Mouse (Mus musculus) cerebellum, adult 11 months (tissue): ENCODE results near the gene Lrrc42.

Source experiments
- DNase-seq: peaks from one replicate; pipeline ENCODE4 v3.0.0; 2022

Gene Lrrc42

DNA sequence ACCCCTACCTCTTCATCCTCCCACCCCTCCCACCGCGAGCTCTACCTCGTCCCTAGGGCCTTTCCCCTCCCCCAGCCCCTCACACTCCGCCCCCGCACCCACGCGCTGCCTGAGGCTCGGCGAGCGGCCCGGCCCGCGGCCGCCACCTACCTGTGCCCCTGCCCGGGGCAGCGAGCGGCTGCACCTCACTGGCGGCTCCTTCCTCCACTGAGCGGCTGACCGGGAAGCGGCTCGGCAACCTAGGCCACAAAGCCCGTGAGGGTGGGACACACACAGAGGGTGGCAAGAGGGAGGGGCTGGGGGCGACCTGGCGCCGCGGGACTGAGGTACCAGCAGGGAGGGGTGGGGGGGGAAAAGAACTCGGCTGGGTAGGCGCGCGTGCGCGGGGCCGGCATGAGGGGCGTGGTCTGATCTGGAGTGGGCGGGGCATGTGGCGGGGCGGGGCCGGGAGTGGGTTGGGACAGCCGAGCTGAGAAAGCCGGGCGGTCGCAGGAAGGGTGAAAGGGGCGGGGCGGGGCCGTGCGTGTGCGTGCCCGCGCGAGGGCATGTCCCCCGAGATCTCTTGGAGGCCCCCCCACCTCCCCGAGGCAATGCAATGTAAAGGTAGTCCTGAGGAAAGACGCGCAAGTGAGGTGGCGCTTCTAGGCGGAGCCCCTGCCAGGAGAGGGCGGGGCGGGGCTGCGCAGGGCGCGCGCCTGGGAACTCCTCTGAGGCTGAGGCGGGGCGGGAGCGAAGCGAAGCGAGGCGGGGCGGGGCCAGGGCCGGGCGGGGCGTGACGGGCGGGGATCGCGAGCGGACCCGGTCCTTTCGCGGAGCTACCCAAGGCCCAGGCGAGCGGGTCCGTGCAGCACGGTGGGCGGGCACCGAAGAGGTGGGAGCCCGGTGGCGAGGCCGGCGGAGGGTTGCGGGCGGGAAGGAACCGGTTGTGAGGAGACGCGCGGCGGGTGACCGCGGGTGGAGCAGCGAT, at the start of gene Lrrc42, which contains the start of gene Hspb11:
TSS of gene Lrrc42 (minus strand) at position 408 of the 967 bp plus-strand sequence.
TSS of gene Hspb11 (plus strand) at position 469 of the 967 bp plus-strand sequence.
- peak; percentile 93 for DNase-seq

DNA sequence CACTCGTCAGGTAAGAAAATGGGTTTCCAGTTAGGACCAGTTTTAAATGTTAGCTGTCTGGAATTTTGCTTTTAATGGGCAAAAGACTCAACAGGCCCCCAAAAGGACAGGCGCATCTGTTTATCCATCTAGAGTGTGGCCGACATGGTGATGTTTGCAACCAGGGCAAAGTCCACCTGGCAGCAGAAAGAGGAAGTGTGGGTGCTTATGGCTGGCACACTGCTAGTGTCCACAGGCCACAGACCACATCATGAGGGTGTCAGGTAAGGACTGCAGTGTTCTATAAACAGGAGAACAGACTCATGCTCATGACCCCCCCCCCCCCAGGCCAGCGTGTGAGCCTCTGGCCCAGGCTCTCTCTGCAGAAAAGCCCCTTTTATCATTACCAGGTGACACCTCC, 49.5 kb upstream of the Lrrc42 start:
- no peak for DNase-seq

DNA sequence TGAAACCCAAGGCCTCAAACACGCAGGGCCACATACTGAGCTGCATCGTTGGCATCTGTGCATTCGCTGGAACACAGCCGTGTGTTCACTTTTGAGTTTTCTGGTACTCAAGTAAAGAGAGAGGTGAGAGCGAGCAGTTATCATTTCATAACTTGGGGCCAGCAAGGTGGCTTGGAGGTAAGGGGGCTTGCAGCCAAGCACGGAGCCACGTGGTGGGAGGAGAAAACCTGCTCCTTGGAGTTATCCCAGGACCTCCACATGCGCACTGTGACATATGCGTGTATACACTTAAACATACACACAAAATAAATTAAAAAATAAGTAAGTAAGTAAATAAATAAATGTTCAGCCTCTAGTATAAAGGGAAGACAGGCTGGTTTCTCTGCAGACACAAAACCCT, 48.9 kb upstream of the Lrrc42 start:
- no peak for DNase-seq

DNA sequence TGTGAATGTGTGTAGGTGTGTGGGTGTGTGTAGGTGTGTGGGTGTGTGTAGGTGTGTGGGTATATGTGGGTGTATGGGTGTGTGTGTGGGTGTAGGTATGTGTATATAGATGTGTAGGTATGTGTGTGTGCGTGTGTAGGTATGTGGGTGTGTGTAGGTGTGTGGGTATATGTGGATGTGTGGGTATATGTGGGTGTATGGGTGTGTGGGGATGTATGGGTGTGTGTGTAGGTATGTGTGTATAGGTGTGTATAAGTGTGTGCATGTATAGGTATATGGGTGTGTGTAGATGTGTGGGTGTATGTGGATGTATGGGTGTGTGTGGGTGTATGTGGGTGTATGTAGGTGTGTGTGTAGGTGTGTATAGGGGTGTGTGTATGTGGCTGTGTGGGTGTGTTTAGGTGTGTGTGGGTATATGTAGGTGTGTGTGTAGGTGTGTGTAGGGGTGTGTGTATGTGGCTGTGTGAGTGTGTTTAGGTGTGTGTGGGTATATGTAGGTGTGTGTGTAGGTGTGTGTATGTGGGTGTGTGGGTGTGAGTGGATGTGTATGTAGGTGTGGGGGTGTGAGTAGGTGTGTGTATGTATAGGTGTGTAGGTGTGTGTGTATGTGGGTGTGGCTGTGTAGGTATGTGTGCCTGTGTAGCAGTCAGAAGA, 47.7 kb upstream of the Lrrc42 start:
- DNase-seq = no peak

DNA sequence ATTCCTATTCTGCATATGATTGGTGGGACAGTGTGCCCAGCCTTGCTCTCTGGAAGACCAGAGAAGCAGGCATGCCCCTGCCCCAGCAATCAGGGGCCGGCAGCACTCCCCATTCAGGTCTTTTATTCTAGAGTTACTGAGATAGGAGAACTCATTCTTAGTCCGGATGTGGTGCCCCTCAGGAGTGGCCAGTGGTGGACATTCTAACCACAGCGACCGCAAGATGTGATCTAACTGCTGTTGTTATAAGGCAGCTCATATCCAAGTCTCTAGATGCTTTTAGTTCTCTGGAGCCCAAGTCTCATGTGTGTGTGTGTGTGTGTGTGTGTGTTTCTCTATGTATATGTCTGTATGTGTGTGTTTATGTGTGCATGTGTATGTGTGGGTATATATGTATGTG, 47.0 kb upstream of the Lrrc42 start:
- DNase-seq = no peak

DNA sequence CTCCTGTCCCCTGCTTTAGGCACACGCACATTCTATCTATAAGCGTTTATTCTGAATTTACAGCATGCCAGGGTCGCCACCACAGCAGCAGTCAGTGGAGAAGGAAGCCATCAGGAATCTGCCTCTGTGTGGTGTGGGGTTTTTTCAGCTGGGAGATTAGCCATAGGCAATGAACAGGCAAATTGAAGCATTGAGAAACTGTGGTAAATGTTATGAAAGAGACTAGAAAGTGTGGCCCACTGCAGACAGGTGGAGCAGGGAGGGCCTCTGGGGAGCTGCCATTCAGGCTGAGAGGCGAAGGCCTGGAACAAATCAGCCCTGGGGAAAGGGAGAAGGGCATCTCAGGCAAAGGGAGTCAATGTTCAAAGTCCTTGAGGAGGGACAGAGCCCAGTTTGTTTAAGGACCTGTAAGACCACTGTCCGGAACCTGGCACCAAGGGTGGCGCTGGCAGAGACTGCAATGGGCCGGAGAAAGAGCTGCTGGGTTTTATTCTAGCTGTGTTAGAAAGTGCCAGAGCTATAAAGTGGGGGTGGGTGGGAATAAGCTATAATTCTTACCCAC, 46.5 kb upstream of the Lrrc42 start:
- DNase-seq = no peak

DNA sequence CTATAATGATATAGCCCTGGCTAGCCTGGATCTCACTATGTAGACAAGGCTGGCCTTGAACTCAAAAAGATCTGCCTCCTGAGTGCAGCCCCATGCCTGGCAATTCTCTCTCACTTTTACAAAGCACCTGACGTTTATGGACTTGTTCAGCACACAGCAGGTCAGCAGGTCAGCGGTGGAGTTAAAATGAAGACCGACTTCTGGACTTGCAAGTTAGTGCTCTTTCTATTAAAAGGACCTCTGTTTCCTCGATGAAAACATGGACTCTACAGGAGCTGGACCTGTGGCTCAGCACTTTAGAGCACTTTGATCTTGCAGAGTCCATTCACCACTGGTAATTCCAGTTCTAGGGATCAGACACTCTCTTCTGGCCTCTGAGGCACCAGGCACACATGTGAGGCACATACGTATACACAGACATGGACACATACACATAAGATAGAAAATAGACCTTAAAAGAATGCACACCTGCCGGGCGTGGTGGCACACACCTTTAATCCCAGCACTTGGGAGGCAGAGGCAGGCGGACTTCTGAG, 44.8 kb upstream of the Lrrc42 start:
- no peak for DNase-seq

DNA sequence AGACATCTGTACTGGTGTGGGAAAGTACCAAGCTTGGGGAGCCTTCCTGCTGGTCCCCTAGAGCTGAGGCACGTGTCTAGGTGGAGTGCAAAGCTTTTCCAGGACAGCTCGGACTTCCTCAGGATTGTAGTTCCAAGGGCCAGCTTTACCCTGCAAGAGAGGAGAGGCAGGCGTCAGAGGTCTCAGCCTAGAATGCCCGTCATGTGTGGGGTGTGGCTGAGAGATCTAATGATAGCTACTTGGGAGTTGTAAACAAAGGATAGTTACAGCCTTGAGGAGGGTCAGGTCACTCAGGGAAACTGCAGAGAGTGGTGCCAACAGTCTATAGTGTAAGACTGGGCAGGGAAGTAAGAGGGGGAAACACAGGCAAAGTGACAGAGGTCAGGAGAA, 38.9 kb upstream of the Lrrc42 start:
- DNase-seq = no peak

DNA sequence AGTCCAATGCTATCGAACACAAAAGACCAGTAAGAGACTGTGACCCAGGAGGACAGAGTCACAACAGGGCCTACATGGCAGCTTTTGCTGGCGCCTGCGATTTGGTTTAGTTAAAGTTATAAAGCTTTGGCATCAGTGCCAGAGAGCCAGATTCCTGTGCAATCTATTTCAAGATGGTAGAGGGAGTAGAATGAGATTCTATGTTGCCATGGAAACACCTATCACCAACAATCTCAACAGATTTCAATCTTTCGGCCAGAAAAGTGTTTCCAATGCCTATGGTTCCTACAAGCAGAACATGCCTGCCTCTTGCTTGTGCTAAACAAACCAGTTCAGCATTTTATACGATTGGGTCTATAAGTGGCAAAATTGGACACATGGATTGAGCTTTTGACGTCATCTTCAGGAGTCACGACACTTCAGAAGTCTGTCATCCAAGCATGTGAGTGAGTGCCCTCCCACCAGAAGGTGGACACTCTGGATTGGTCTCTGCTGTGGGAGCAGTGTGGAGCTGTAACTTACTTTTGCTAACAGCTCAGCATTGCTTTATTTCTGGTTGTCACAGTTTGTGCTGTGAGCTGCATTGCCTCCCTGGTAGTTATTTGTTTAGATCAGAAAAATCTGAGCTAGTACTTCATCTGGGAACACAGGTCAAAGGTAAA, 38.4 kb upstream of the Lrrc42 start:
- DNase-seq = no peak

DNA sequence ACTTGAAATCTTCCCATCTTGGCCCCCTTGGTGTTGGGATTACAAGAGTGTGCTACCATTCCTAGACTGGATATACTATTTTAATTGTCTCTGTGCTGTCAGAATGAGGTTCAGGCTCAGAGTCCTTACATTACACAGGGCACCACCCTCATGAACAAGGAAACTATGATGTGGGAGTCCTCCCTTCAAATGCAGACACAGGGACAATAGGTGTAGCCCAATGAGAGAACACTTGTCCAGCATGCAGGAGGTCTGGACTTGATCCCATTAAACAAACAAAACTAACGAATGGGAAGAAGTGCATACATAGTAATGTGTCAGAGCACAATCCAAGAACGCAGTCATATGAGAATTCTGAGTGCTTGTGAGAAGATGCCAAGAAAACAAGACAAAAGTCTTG, 34.2 kb upstream of the Lrrc42 start:
- DNase-seq = no peak

DNA sequence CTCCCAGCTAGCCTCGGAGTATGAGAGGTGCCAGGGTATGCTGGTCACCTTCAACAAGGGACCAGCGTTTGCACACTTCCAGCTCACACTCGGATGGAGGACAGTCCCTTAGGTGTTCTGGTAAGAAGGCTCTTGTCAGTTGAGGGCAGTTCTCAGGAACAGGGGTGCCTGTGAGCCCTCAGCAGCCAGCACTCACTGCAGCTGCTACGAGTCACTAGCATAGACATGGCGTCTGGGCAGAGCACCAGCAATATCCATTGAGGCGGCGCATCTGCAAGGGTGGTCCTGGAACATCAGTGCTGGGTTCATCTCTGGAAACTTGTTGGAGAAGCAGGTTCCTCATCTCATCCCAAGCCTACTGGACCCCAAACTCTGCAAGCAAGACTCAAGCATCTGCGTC, 33.1 kb upstream of the Lrrc42 start:
- DNase-seq = no peak

DNA sequence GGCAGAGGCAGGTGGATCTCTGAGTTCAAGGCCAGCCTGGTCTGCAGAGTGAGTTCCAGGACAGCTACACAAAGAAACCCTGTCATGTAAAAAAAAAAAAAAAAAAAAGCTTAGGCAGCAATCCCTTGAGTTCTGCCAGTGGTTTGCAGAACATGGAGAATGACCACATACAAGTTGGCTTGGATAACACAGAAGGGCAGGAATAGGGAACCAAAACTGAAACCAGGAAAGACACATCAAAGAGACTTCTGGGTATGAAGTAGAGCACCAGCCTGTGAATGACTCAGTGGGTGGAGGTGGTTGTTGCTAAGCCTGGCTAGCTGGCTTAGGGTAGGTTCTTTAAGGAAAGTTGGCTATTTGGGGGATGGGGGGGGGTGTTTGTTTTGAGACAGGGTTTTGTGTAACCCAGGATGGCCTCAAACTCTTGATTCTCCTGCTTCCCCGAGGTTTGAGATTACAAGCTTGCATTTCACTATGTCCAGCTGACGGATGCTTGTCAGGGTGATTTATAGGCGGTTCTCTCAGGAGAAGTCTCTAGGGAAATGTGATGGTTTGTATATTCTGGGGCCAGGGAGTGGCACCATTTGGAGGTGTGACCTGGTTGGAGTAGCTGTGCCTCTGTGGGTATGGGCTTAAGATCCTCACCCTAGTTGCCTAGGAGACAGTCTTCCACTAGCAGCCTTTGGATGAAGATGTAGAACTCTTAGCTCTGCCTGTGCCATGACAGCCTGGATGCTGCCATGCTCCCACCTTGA, 32.3 kb upstream of the Lrrc42 start:
- no peak for DNase-seq

DNA sequence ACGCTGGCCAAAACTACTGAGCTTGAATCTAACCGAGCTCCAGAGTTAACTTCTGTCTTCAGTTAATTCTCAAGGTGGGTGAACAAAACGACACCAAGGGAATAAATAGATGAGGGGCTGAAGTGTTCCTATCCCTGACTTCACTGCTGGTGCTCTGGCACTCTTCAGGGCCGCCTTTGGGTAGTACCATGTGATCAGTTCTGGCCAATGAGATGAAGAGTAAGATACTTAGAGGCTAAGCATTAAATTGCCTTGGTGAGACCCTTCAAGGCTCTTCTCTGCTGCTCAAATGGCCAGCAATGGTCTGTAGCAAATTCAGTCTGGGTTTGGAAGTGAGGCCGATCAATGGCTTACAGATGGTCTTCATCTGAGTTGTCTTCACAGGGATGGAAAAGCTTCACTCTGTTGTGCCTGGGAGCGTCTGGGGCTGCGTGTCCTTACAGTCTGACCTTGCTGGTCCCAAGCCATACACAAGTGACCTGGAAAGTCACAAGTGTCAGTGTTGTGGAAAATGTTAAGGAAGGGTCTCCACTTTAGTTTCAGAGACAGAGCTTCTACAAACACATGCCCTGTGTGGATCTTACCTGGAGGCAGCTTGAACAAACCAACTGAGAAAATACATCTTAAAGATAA, 27.6 kb upstream of the Lrrc42 start:
- DNase-seq = no peak

DNA sequence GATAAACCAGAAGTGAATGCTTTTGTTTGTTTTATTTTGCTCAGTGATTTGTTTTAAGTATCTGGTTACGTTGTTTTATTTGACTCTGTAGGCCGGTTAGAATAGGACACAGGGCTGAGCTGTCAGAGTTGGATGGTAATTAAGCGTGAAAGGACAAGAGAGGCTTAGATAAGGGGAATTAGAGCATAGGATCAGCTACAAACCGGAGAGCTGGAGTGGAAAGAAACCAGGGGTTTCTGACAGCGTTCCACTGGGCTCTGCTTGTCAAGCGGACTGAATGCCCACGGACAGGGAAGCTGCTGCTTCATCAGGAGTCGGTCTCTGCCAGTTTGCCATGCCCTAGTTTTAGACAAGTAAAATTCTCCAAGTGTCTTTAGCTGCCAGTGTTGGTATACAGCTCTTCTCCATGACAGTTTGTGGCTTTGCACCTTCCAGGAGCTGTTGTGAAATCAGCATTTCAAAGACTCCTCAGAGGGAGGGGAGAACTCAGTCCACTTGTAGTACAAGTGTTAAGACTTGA, 24.9 kb upstream of the Lrrc42 start:
- no peak for DNase-seq

DNA sequence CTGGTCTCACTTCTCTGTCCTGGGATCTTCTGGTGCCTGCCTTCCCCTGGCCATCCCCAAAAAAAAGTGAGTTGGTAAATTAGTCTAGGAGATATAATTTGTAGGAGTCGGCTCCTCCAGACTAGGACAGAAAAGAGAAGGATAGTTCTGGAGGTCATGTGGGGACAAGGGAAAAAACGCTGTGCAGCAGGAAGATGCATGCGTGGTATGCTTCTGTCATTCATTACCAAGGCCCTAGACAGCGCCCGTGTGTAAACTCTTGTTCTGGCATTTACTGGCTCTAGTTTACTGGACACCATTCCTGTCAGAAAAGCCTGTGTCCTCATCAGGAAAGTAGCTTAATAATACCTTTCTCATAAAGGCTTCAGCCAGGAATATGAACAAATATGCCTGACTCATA, 21.2 kb upstream of the Lrrc42 start:
- DNase-seq = no peak

DNA sequence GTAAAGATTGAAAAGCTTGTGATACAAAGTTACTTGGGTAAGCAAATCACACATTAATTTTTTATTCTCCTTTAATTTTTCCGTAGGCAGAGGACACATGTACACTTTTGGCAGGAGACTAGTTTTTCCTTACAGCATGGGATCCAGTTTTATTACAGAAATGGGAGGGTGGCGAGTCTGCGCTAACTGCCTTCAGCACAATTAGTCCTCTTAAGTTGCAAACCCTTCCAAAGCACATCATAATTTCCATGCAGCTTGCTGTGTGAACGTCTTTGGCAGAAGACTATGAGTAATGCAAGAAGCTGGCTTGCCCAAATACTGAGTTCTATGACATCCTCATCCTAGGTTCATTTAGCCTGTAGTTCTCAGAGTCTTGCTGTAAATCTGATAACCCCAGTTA, 20.4 kb upstream of the Lrrc42 start:
- no peak for DNase-seq

DNA sequence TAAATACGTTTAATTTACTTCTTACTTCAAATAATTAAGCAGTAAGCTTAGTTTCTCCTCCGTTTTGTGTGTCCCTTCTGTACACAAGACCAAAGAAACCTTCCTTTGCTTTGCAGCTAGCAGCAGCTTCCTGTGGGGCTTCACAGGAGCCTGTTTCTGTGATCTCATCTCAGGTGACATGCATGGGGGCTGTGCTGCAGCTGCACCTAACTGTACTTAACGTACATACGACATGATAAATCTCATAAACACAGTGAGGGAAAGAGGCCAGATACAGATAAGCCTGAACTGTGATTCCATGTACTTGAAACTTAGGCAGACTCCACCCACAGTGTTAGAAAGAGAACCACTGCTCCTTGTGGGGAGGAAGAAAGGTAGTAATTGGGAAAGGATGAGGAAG, 6.7 kb upstream of the Lrrc42 start:
- no peak for DNase-seq

DNA sequence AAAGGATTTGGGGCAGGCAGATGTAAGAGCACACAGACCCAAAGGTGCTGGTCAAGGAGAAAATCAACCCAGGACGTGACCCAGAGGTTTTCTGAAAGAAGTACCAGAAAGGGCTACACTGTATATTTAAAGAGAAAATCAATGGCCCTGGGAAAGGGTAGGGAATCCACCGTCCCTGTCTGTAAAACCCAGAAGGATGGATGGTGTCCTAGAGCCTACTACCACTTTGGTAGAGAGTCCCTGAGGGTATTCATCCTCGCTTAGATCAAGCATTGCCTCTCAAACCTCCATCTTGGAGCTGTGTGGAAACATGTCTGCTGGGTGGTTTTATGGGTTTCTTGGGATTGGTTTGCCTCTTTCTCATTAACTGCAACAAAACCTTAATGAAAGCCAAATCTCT, 1.1 kb upstream of the Lrrc42 start:
- no peak for DNase-seq

DNA sequence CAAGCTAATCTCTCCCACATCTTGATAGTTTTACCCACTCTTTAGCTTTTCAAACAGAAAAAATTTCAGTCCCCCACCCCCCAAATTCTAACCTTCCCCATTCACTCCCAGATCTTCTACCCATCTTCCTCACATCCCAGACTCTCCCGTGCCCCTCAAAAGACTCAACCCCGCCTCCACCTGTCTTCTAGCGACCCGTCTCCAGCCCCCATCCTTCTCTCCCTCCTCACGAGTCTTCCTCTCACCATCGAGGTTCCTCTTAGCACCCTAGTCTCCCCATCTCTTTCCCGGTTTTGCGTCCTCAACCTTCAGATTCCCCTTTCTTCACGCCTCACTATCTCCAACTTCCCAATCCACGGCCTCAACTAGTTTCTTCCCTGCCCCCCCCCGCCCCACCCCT, 810 bp downstream of the Lrrc42 start:
- DNase-seq = peak; percentile 23

DNA sequence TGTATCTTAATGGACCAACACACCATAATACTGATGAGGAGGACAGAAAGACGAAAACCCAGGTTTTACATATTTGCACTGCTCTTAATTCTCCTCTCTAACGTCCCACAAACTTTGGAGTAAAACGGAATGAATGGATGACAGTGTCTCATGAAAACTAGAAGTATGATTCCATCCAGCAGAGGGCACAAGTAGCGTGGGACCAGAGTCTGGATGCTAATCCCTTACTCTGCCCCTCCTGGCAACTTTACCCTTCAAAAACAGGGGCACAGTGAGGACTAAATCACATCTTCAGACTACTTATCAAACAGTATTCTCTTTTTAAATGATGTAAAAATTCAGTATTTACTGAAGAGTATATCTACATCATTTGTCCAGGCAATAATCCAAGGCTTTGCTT, 2.8 kb downstream of the Lrrc42 start:
- peak; percentile 20 for DNase-seq

DNA sequence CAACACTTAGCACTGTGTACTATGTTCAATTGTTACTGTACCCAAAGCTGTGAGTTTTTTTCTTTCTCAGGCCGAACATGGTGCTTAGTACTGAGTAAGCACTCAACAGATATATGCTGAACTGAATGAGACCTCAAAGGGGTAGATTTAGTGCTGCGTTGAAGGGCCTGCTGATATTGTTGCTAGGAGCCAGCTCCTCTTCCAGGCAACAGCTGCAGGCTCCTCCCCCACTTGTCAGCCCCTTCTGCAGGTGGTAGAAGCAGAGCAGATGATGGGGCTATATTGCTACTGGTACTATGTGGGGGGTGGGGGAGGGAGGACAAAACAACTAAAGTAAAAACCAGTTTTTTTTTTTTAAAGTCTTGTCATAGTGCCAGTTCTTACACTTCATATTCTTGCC, 3.9 kb downstream of the Lrrc42 start:
- DNase-seq = no peak

DNA sequence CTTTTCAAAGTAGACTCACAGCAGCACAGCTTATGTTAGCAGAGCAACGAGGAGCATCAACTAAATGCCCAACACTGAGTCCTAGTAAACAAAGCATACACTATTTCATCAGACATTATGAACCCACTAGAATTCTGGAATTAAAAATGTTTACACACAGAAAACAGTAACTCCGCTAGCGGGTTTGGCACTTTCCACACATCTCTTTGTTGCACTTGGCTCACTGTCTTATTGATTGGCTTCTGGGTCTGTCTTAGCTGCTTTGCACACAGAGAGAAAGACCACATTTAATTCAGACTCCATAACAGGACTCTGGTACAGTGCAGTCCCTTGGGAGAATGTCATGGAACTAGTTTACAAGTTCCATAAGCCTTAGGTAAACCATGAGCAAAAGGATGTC, 5.3 kb downstream of the Lrrc42 start:
- no peak for DNase-seq
